ENCODE assay signal across 8 mouse cellular contexts in the genomic region with DNA sequence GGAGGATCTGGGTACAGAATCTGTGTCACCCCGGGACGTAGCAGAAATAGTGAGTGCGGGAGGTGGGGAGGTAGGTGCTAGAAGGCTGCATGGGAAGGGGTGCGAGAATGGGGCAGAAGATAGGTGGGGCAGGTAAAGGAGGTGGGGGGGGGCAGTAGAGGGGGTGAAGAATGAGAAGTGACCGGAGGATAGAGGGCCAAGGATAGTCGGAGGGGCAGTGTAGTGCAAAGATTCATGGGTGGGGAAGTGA. TPM values are rescaled to one million over a fixed set of nuclear protein-coding genes. Genes with fewer than 3 reads are reported as not detected.
DNase-seq lines count a peak whose midpoint lies in the region; ATAC-seq lines count a peak whose summit lies in the region.

No protein-coding gene starts in this region.

- DNase-seq in embryo, embryonic 10.5 days (ENCODE audit: low spot score), result peak; percentile 11
- DNase-seq in embryo, embryonic 9.5 days (ENCODE audit: extremely low spot score), result no peak
- peak; percentile 24 for DNase-seq in retina, postnatal 1 day
- DNase-seq in retina, embryonic 14.5 days (ENCODE audit: low spot score), result no peak
- DNase-seq in left cerebral cortex, adult 9 months (ENCODE audit: low spot score in 2 of 2), result no peak
- no peak for DNase-seq in right cerebral cortex, postnatal 4 days

- WGBS in limb, embryonic 13.5 days, result 4% methylated on average over 6 of the region's 6 CpGs
- WGBS in stomach, embryonic 14.5 days, result 2% methylated on average over 6 of the region's 6 CpGs

- peak overlapping the region; percentile 70 for H3K4me3 ChIP-seq in limb, embryonic 13.5 days
- H3K4me3 ChIP-seq in stomach, embryonic 14.5 days (ENCODE audit: low read depth, low read length), result peak overlapping the region; percentile 69

- H3K27me3 ChIP-seq in limb, embryonic 13.5 days, result no peaks in the 10 kb centered on the region
- H3K27me3 ChIP-seq in stomach, embryonic 14.5 days (ENCODE audit: control insufficient read depth, insufficient read depth, low read length), result no peaks in the 10 kb centered on the region

- peaks cover 7% of the 10 kb centered on the region; the same call in 1 of the 2 replicates for H3K36me3 ChIP-seq in limb, embryonic 13.5 days
- H3K36me3 ChIP-seq in stomach, embryonic 14.5 days (ENCODE audit: control insufficient read depth, insufficient read depth, low read length), result peaks cover under 1% of the 10 kb centered on the region; the same call in 1 of the 2 replicates

- peak overlapping the region; percentile 88 for H3K9ac ChIP-seq in limb, embryonic 13.5 days
- H3K9ac ChIP-seq in stomach, embryonic 14.5 days (replicated peaks; ENCODE audit: low read depth, low read length), result peak overlapping the region; percentile 84

- no peaks in the 10 kb centered on the region for H3K9me3 ChIP-seq in limb, embryonic 13.5 days
- H3K9me3 ChIP-seq in stomach, embryonic 14.5 days (ENCODE audit: control insufficient read depth, low read depth, low read length), result no peaks in the 10 kb centered on the region

- peak overlapping the region; percentile 80 for H3K4me2 ChIP-seq in limb, embryonic 13.5 days (replicated peaks)
- H3K4me2 ChIP-seq in stomach, embryonic 14.5 days (replicated peaks; ENCODE audit: low read depth, low read length), result peak overlapping the region; percentile 65

- H3K27ac ChIP-seq in limb, embryonic 13.5 days, result peak overlapping the region; percentile 55; the same call in 1 of the 2 replicates
- H3K27ac ChIP-seq in stomach, embryonic 14.5 days (ENCODE audit: low read length), result peak overlapping the region; percentile 80; the same call in 1 of the 2 replicates

- peaks cover 21% of the 10 kb centered on the region for H3K4me1 ChIP-seq in limb, embryonic 13.5 days
- 0 out of 2 replicates have a peak, but pooled peaks cover 6% of the 10 kb centered on the region for H3K4me1 ChIP-seq in stomach, embryonic 14.5 days (ENCODE audit: control insufficient read depth, insufficient read depth, low read length)

- no peak; the same call in 1 of the 2 replicates for ATAC-seq in limb, embryonic 13.5 days (ENCODE audit: low FRiP score, low read depth)
- ATAC-seq in stomach, embryonic 14.5 days (ENCODE audit: insufficient number of reproducible peaks, insufficient read depth, low FRiP score, low read depth), result peak; percentile 2; the same call in 1 of the 2 replicates

RNA-seq across cellular contexts. Expression of a gene that starts 0.7 kb away (rescaled TPM):
- polyA plus RNA-seq in limb, embryonic 13.5 days (2015; fragmentation: Nextera tagmentation; extraction: Ambion mirVana), result 158 and 159 TPM in 2 replicates
- polyA plus RNA-seq in stomach, embryonic 14.5 days (2014; fragmentation: Nextera tagmentation; extraction: Ambion mirVana), result 154 and 155 TPM in 2 replicates

RNA-seq across cellular contexts. Expression of a gene that starts 17.9 kb away (rescaled TPM):
- not detected in 2 replicates for polyA plus RNA-seq in limb, embryonic 13.5 days (2015; fragmentation: Nextera tagmentation; extraction: Ambion mirVana)
- not detected in 2 replicates for polyA plus RNA-seq in stomach, embryonic 14.5 days (2014; fragmentation: Nextera tagmentation; extraction: Ambion mirVana)

RNA-seq across cellular contexts. Expression of a gene that starts 18.5 kb away (rescaled TPM):
- not detected in 2 replicates for polyA plus RNA-seq in limb, embryonic 13.5 days (2015; fragmentation: Nextera tagmentation; extraction: Ambion mirVana)
- not detected in 2 replicates for polyA plus RNA-seq in stomach, embryonic 14.5 days (2014; fragmentation: Nextera tagmentation; extraction: Ambion mirVana)

RNA-seq across cellular contexts. Expression of a gene that starts 30.0 kb away (rescaled TPM):
- not detected in 2 replicates for polyA plus RNA-seq in limb, embryonic 13.5 days (2015; fragmentation: Nextera tagmentation; extraction: Ambion mirVana)
- polyA plus RNA-seq in stomach, embryonic 14.5 days (2014; fragmentation: Nextera tagmentation; extraction: Ambion mirVana), result not detected in 2 replicates

RNA-seq across cellular contexts. Expression of a gene that starts 30.0 kb away (rescaled TPM):
- polyA plus RNA-seq in limb, embryonic 13.5 days (2015; fragmentation: Nextera tagmentation; extraction: Ambion mirVana), result not detected in 2 replicates
- not detected in 2 replicates for polyA plus RNA-seq in stomach, embryonic 14.5 days (2014; fragmentation: Nextera tagmentation; extraction: Ambion mirVana)

Comparison
In these comparisons a context has a peak if more than half of its experiments do, and no peak if none do; other contexts are left out.
1. DNase-seq: peak in embryo, embryonic 10.5 days (single experiment) and retina, postnatal 1 day (single experiment); none in embryo, embryonic 9.5 days (single experiment), retina, embryonic 14.5 days (single experiment), left cerebral cortex, adult 9 months (0 of 2) and right cerebral cortex, postnatal 4 days (single experiment).